Mouse (Mus musculus) liver, embryonic 16.5 days (tissue): Measurements from ENCODE around the gene Dop1a. TPM values are rescaled to one million over a fixed set of nuclear protein-coding genes. Genes with fewer than 3 reads are reported as not detected.

Source experiments
- ATAC-seq: fragments of 200-750 bp; cut with Nextera tagmentation; 2 replicates; pipeline ENCODE4 v1.8.0; 2017; ENCODE audit warnings: low read depth, mild to moderate bottlenecking, moderate number of reproducible peaks, moderate library complexity
- H3K27ac ChIP-seq: fragments of 300-500 bp; sonication (generic); 2 replicates; pipeline ENCODE4 v1.5.1; 2014; ENCODE audit warnings: mild to moderate bottlenecking, low read length
- H3K27me3 ChIP-seq: fragments of 300-500 bp; sonication (generic); 2 replicates; pipeline ENCODE4 v1.6.1; 2014; ENCODE audit warnings: low read depth, low read length, mixed read lengths; ENCODE audit not compliant: control insufficient read depth, insufficient read depth
- H3K36me3 ChIP-seq: fragments of 300-500 bp; sonication (generic); 2 replicates; pipeline ENCODE4 v1.6.1; 2014; ENCODE audit warnings: mild to moderate bottlenecking; ENCODE audit not compliant: control insufficient read depth, insufficient read depth
- H3K4me1 ChIP-seq: fragments of 300-500 bp; sonication (generic); 2 replicates; pipeline ENCODE4 v1.6.1; 2014; ENCODE audit warnings: low read depth, low read length, mixed read lengths; ENCODE audit not compliant: control insufficient read depth
- H3K4me2 ChIP-seq: fragments of 300-500 bp; sonication (generic); 2 replicates; pipeline ENCODE4 v1.6.1; 2014; ENCODE audit warnings: low read depth, low read length, mixed read lengths
- H3K4me3 ChIP-seq: fragments of 300-500 bp; sonication (generic); 2 replicates; pipeline ENCODE4 v1.5.1; 2014; ENCODE audit warnings: low read depth, mild to moderate bottlenecking, low read length
- H3K9ac ChIP-seq: fragments of 300-500 bp; sonication (generic); 2 replicates; pipeline ENCODE4 v1.6.1; 2014; ENCODE audit warnings: low read depth, low read length
- H3K9me3 ChIP-seq: fragments of 300-500 bp; sonication (generic); replicated peaks from 2 replicates; pipeline ENCODE4 v1.6.1; 2016; ENCODE audit warnings: low read length; ENCODE audit not compliant: control insufficient read depth
- WGBS: fragments of 180-500 bp; shearing (Covaris S2); extraction: QIAGEN DNeasy Blood & Tissue Kit; methylation state at CpG from one replicate; pipeline ENCODE4 v1.1.7; 2014; ENCODE audit not compliant: insufficient replicate concordance; 5-methylcytosine and 5-hydroxymethylcytosine counted together
- polyA plus RNA-seq: library from polyadenylated mRNA; unstranded; fragments of >200 nt; fragmentation: Nextera tagmentation; extraction: Ambion mirVana; gene quantifications from 2 replicates; pipeline ENCODE4 v1.2.1, GENCODE M21; 2015

Gene Dop1a
- polyA plus RNA-seq, 1 experiment from 2014 or later = 4.6 TPM

- ATAC-seq = no peak
- H3K27ac ChIP-seq = no peak overlapping the region
- 44% methylated on average over 2 of the region's 2 CpGs for WGBS
- no peak overlapping the region for H3K9ac ChIP-seq
- no peak overlapping the region for H3K4me2 ChIP-seq
- H3K9me3 ChIP-seq = no peaks in the 10 kb centered on the region
- no peaks in the 10 kb centered on the region for H3K27me3 ChIP-seq
- no peaks in the 10 kb centered on the region; the same call in 1 of the 2 replicates for H3K36me3 ChIP-seq
- H3K4me1 ChIP-seq = no peaks in the 10 kb centered on the region
- H3K4me3 ChIP-seq = no peak overlapping the region
These were observed 58.6 kb downstream of the Dop1a start for GRCm38 (mm10) chr9:86525600-86525999.

GRCm38 (mm10) chr9:86534071-86534470, 67.1 kb downstream of the Dop1a start:
- H3K4me3 ChIP-seq = no peak overlapping the region
- H3K9ac ChIP-seq = no peak overlapping the region
- H3K9me3 ChIP-seq = no peaks in the 10 kb centered on the region
- no peaks in the 10 kb centered on the region for H3K4me1 ChIP-seq
- no peak for ATAC-seq
- H3K36me3 ChIP-seq = peaks cover 2% of the 10 kb centered on the region; the same call in 1 of the 2 replicates
- H3K4me2 ChIP-seq = no peak overlapping the region
- H3K27me3 ChIP-seq = no peaks in the 10 kb centered on the region
- no peak overlapping the region for H3K27ac ChIP-seq
- 79% methylated on average over 5 of the region's 5 CpGs for WGBS

GRCm38 (mm10) chr9:86543451-86543850, 76.5 kb downstream of the Dop1a start:
- Histone ChIP-seq H3K4me2 (no peak overlapping the region), H3K27me3 (no peaks in the 10 kb centered on the region), H3K9ac (no peak overlapping the region), H3K27ac (no peak overlapping the region), H3K9me3 (no peaks in the 10 kb centered on the region), H3K36me3 (peaks cover 7% of the 10 kb centered on the region; the same call in 1 of the 2 replicates), H3K4me1 (no peaks in the 10 kb centered on the region), H3K4me3 (no peak overlapping the region)
- WGBS = 77% methylated on average over 3 of the region's 3 CpGs
- no peak for ATAC-seq

GRCm38 (mm10) chr9:86544559-86544958, 77.6 kb downstream of the Dop1a start:
- Histone ChIP-seq H3K9me3 (no peaks in the 10 kb centered on the region), H3K4me3 (no peak overlapping the region), H3K9ac (no peak overlapping the region), H3K27me3 (no peaks in the 10 kb centered on the region), H3K36me3 (peaks cover 10% of the 10 kb centered on the region), H3K27ac (no peak overlapping the region), H3K4me2 (no peak overlapping the region), H3K4me1 (no peaks in the 10 kb centered on the region)
- ATAC-seq = no peak
- WGBS = 36% methylated on average over 1 of the region's 1 CpGs

- peak; percentile 75 for ATAC-seq
- peaks cover 15% of the 10 kb centered on the region for H3K36me3 ChIP-seq
- WGBS = 72% methylated on average over 5 of the region's 5 CpGs
- H3K27ac ChIP-seq = no peak overlapping the region
- H3K4me2 ChIP-seq = no peak overlapping the region
- H3K4me3 ChIP-seq = no peak overlapping the region
- H3K4me1 ChIP-seq = no peaks in the 10 kb centered on the region
- H3K9me3 ChIP-seq = no peaks in the 10 kb centered on the region
- H3K9ac ChIP-seq = no peak overlapping the region
- H3K27me3 ChIP-seq = no peaks in the 10 kb centered on the region
These were observed 82.7 kb downstream of the Dop1a start for GRCm38 (mm10) chr9:86549637-86550162.

GRCm38 (mm10) chr9:86550717-86551116, 83.8 kb downstream of the Dop1a start:
- H3K36me3 ChIP-seq = peaks cover 15% of the 10 kb centered on the region
- H3K4me2 ChIP-seq = no peak overlapping the region
- no peak overlapping the region for H3K27ac ChIP-seq
- no peaks in the 10 kb centered on the region for H3K27me3 ChIP-seq
- H3K9ac ChIP-seq = no peak overlapping the region
- H3K4me3 ChIP-seq = no peak overlapping the region
- no peak for ATAC-seq
- H3K9me3 ChIP-seq = no peaks in the 10 kb centered on the region
- WGBS = 77% methylated on average over 3 of the region's 3 CpGs
- H3K4me1 ChIP-seq = no peaks in the 10 kb centered on the region

- H3K9me3 ChIP-seq = no peaks in the 10 kb centered on the region
- H3K4me2 ChIP-seq = no peak overlapping the region
- 79% methylated on average over 9 of the region's 9 CpGs for whole genome bisulfite sequencing
- H3K27ac ChIP-seq = no peak overlapping the region
- no peak overlapping the region for H3K4me3 ChIP-seq
- no peak for ATAC-seq
- no peak overlapping the region for H3K9ac ChIP-seq
- no peaks in the 10 kb centered on the region for H3K27me3 ChIP-seq
- peaks cover 5% of the 10 kb centered on the region for H3K36me3 ChIP-seq
- H3K4me1 ChIP-seq = no peaks in the 10 kb centered on the region
These were observed 86.9 kb downstream of the Dop1a start for GRCm38 (mm10) chr9:86553886-86554285.

GRCm38 (mm10) chr9:86554641-86555040, 87.7 kb downstream of the Dop1a start:
- Histone ChIP-seq H3K9ac (no peak overlapping the region), H3K27me3 (no peaks in the 10 kb centered on the region), H3K4me1 (no peaks in the 10 kb centered on the region), H3K27ac (no peak overlapping the region), H3K4me2 (no peak overlapping the region), H3K36me3 (peaks cover 5% of the 10 kb centered on the region), H3K4me3 (no peak overlapping the region), H3K9me3 (no peaks in the 10 kb centered on the region)
- WGBS = 76% methylated on average over 4 of the region's 4 CpGs
- ATAC-seq = no peak

GRCm38 (mm10) chr9:86560543-86560942, 93.6 kb downstream of the Dop1a start:
- Histone ChIP-seq H3K27me3 (no peaks in the 10 kb centered on the region), H3K4me1 (no peaks in the 10 kb centered on the region), H3K9me3 (no peaks in the 10 kb centered on the region), H3K36me3 (no peaks in the 10 kb centered on the region), H3K4me2 (no peak overlapping the region), H3K4me3 (no peak overlapping the region), H3K27ac (no peak overlapping the region), H3K9ac (no peak overlapping the region)
- no peak for ATAC-seq
- 61% methylated on average over 3 of the region's 3 CpGs for WGBS
